Mouse (Mus musculus) small intestine, adult 10 weeks (tissue): Measurements from ENCODE around the gene Aldoart2. TPM values are rescaled to one million over a fixed set of nuclear protein-coding genes. Genes with fewer than 3 reads are reported as not detected.

Experiments used
- polyA plus RNA-seq: library from polyadenylated mRNA; stranded (reverse); fragments of 350-450 nt; fragmentation: Illumina TruSeq; extraction: RNeasy Lipid Tissue Mini Kit (QIAGEN cat#74804); gene quantifications from one replicate; pipeline ENCODE4 v1.2.3, GENCODE M21; 2014; ENCODE audit warnings: low replicate concordance

Gene Aldoart2
- not detected for polyA plus RNA-seq

GRCm38 (mm10) chr12:55565206-55565605 is at the start of gene Aldoart2:
Gene Aldoart2 (plus strand): TSS chr12:55565239.

GRCm38 (mm10) chr12:55598887-55599561 is 34.0 kb downstream of the Aldoart2 start, which contains the start of gene Insm2:
Gene Insm2 (plus strand): TSS chr12:55599427.

Other genes starting within 250 kb of the Aldoart2 start
- 267 TPM for gene Psma6, start 181.0 kb upstream of the Aldoart2 start, polyA plus RNA-seq
- gene Nfkbia, start 72.6 kb upstream of the Aldoart2 start, polyA plus RNA-seq, result 28.2 TPM
- gene Insm2, start 34.2 kb downstream of the Aldoart2 start, polyA plus RNA-seq, result not detected